Mouse (Mus musculus) MEL (cell line): Measurements from ENCODE around the gene Pum1. TPM values are rescaled to one million over a fixed set of nuclear protein-coding genes. Genes with fewer than 3 reads are reported as not detected.

Experiments
- DNase-seq: peaks from one replicate; pipeline ENCODE4 v3.0.0; 2011; ENCODE audit warnings: low read depth, low spot score
- H3K27ac ChIP-seq: 2 replicates; pipeline ENCODE4 v1.5.1; 2012; ENCODE audit warnings: low read depth, mild to moderate bottlenecking, control low read depth, low read length, moderate library complexity; ENCODE audit not compliant: control insufficient read depth
- H3K27me3 ChIP-seq, 2 experiments: fragments of 150-350 bp in 1 of 2; sonication (generic) in 1 of 2; 2 replicates each; pipeline ENCODE4 v1.6.1; 2012; ENCODE audit warnings: low read length in 2 of 2, mild to moderate bottlenecking in 2 of 2, improper control_type of control experiment in 1 of 2, moderate library complexity in 1 of 2; ENCODE audit not compliant: insufficient read depth in 2 of 2, control insufficient read depth in 1 of 2
- H3K36me3 ChIP-seq, 2 experiments: 2 replicates each; pipeline ENCODE4 v1.6.1; 2012 to 2014; ENCODE audit warnings: low read length in 2 of 2, improper control_type of control experiment in 1 of 2, inconsistent platforms in 1 of 2, mild to moderate bottlenecking in 1 of 2; ENCODE audit not compliant: insufficient read depth in 2 of 2, control insufficient read depth in 1 of 2
- H3K4me1 ChIP-seq, 2 experiments: fragments of 150-350 bp in 1 of 2; sonication (generic) in 1 of 2; 2 replicates each; pipeline ENCODE4 v1.6.1; 2012; ENCODE audit warnings: low read length in 2 of 2, improper control_type of control experiment in 1 of 2, mild to moderate bottlenecking in 1 of 2; ENCODE audit not compliant: insufficient read depth in 2 of 2, control insufficient read depth in 1 of 2
- H3K4me3 ChIP-seq, 2 experiments: fragments of 150-350 bp in 1 of 2; sonication (generic) in 1 of 2; 2 replicates each; pipeline ENCODE4 v1.5.1; 2012; ENCODE audit warnings: low read depth in 2 of 2, low read length in 2 of 2, mild to moderate bottlenecking in 2 of 2, moderate library complexity in 2 of 2, control low read depth in 1 of 2, improper control_type of control experiment in 1 of 2; ENCODE audit not compliant: control insufficient read depth in 1 of 2, insufficient read depth in 1 of 2
- H3K79me2 ChIP-seq: 2 replicates; pipeline ENCODE4 v1.6.1; 2012; ENCODE audit warnings: mild to moderate bottlenecking, low read length, moderate library complexity; ENCODE audit not compliant: control insufficient read depth, poor library complexity, insufficient read depth
- H3K9ac ChIP-seq: 2 replicates; pipeline ENCODE4 v1.6.1; 2012; ENCODE audit warnings: low read depth, mild to moderate bottlenecking, control low read depth, low read length, moderate library complexity; ENCODE audit not compliant: control insufficient read depth, poor library complexity, severe bottlenecking
- H3K9me3 ChIP-seq: fragments of 150-350 bp; sonication (generic); replicated peaks from 2 replicates; pipeline ENCODE4 v1.6.1; 2012; ENCODE audit warnings: mild to moderate bottlenecking, low read length, improper control_type of control experiment, moderate library complexity; ENCODE audit not compliant: insufficient read depth
- CHD2 ChIP-seq: IDR thresholded peaks from 2 replicates; pipeline ENCODE4 v1.6.1; 2011; ENCODE audit warnings: low read length, improper control_type of control experiment
- CTCF ChIP-seq, 3 experiments: IDR thresholded peaks in 2 of 3; conservative IDR thresholded peaks in 1 of 3; 2 replicates each; pipeline ENCODE4 v1.5.1; 2011 to 2012; ENCODE audit warnings: low read length in 3 of 3, low read depth in 2 of 3, mild to moderate bottlenecking in 2 of 3, improper control_type of control experiment in 1 of 3, inconsistent platforms in 1 of 3, mixed read lengths in 1 of 3, moderate library complexity in 1 of 3; ENCODE audit not compliant: control insufficient read depth in 1 of 3, insufficient read depth in 1 of 3, poor library complexity in 1 of 3, severe bottlenecking in 1 of 3
- EP300 ChIP-seq, 2 experiments: IDR thresholded peaks; 2 replicates each; pipeline ENCODE4 v1.6.1; 2011; ENCODE audit warnings: improper control_type of control experiment in 2 of 2, low read length in 2 of 2, low read depth in 1 of 2, mild to moderate bottlenecking in 1 of 2
- ETS1 ChIP-seq: IDR thresholded peaks from 2 replicates; pipeline ENCODE4 v1.6.1; 2012; ENCODE audit warnings: low read depth, mild to moderate bottlenecking, inconsistent platforms, low read length, improper control_type of control experiment, moderate library complexity
- GATA1 ChIP-seq: IDR thresholded peaks from 2 replicates; pipeline ENCODE4 v1.6.1; 2011; ENCODE audit warnings: low read depth, low read length, improper control_type of control experiment
- HCFC1 ChIP-seq: IDR thresholded peaks from 2 replicates; pipeline ENCODE4 v1.6.1; 2012; ENCODE audit warnings: low read depth, mild to moderate bottlenecking, inconsistent platforms, low read length, improper control_type of control experiment, moderate library complexity
- JUND ChIP-seq: IDR thresholded peaks from 2 replicates; pipeline ENCODE4 v1.6.1; 2011; ENCODE audit warnings: low read depth, mild to moderate bottlenecking, improper control_type of control experiment, low read length
- KAT2A ChIP-seq: conservative IDR thresholded peaks from 2 replicates; pipeline ENCODE4 v1.6.1; 2012; ENCODE audit warnings: low read depth, low read length, improper control_type of control experiment, inconsistent platforms
- MAX ChIP-seq: IDR thresholded peaks from 2 replicates; pipeline ENCODE4 v1.6.1; 2011; ENCODE audit warnings: low read length, improper control_type of control experiment
- MAZ ChIP-seq: IDR thresholded peaks from 2 replicates; pipeline ENCODE4 v1.6.1; 2012; ENCODE audit warnings: low read depth, mild to moderate bottlenecking, inconsistent platforms, low read length, improper control_type of control experiment
- MEF2A ChIP-seq: IDR thresholded peaks from 2 replicates; pipeline ENCODE4 v1.6.1; 2014; ENCODE audit warnings: low read depth, mild to moderate bottlenecking, inconsistent platforms, low read length, improper control_type of control experiment; ENCODE audit not compliant: poor library complexity, insufficient replicate concordance, severe bottlenecking; ENCODE audit errors: extremely low read depth
- MXI1 ChIP-seq: IDR thresholded peaks from 2 replicates; pipeline ENCODE4 v1.6.1; 2011; ENCODE audit warnings: mild to moderate bottlenecking, low read depth, low read length, improper control_type of control experiment
- MYC ChIP-seq: IDR thresholded peaks from 2 replicates; pipeline ENCODE4 v1.6.1; 2011; ENCODE audit warnings: low read depth, mild to moderate bottlenecking, low read length, improper control_type of control experiment, moderate library complexity
- NELFE ChIP-seq: IDR thresholded peaks from 2 replicates; pipeline ENCODE4 v1.6.1; 2011; ENCODE audit warnings: low read depth, low read length, improper control_type of control experiment
- POLR2A ChIP-seq, 2 experiments: IDR thresholded peaks; 2 replicates each; pipeline ENCODE4 v1.6.1; 2011 to 2012; ENCODE audit warnings: low read length in 2 of 2, mild to moderate bottlenecking in 2 of 2, control low read depth in 1 of 2, improper control_type of control experiment in 1 of 2, low read depth in 1 of 2, moderate library complexity in 1 of 2; ENCODE audit not compliant: control insufficient read depth in 1 of 2, insufficient read depth in 1 of 2, poor library complexity in 1 of 2
- POLR2AphosphoS2 ChIP-seq: IDR thresholded peaks from 2 replicates; pipeline ENCODE4 v1.6.1; 2011; ENCODE audit warnings: low read length, improper control_type of control experiment
- POLR2AphosphoS5 ChIP-seq: IDR thresholded peaks from 2 replicates; pipeline ENCODE4 v1.6.1; 2012; ENCODE audit warnings: low read depth, borderline replicate concordance, mild to moderate bottlenecking, inconsistent platforms, low read length, moderate library complexity, mixed read lengths
- RAD21 ChIP-seq: IDR thresholded peaks from 2 replicates; pipeline ENCODE4 v1.6.1; 2011; ENCODE audit warnings: mild to moderate bottlenecking, low read depth, low read length, improper control_type of control experiment
- RCOR1 ChIP-seq: IDR thresholded peaks from 2 replicates; pipeline ENCODE4 v1.6.1; 2012; ENCODE audit warnings: low read depth, mild to moderate bottlenecking, inconsistent platforms, low read length, improper control_type of control experiment
- UBTF ChIP-seq: IDR thresholded peaks from 2 replicates; pipeline ENCODE4 v1.6.1; 2012; ENCODE audit warnings: low read depth, mild to moderate bottlenecking, inconsistent platforms, low read length, improper control_type of control experiment, moderate library complexity, borderline replicate concordance; ENCODE audit not compliant: insufficient read depth
- USF1 ChIP-seq: IDR thresholded peaks from 2 replicates; pipeline ENCODE4 v1.6.1; 2014; ENCODE audit warnings: low read depth, mild to moderate bottlenecking, inconsistent platforms, low read length, improper control_type of control experiment, moderate library complexity
- USF2 ChIP-seq, 2 experiments: IDR thresholded peaks; 2 replicates each; pipeline ENCODE4 v1.6.1; 2011 to 2012; ENCODE audit warnings: improper control_type of control experiment in 2 of 2, low read length in 2 of 2, borderline replicate concordance in 1 of 2, inconsistent platforms in 1 of 2, low read depth in 1 of 2, mild to moderate bottlenecking in 1 of 2; ENCODE audit not compliant: insufficient read depth in 1 of 2
- ZC3H11A ChIP-seq: IDR thresholded peaks from 2 replicates; pipeline ENCODE4 v1.6.1; 2012; ENCODE audit warnings: low read depth, mild to moderate bottlenecking, inconsistent platforms, low read length, improper control_type of control experiment
- ZKSCAN1 ChIP-seq: IDR thresholded peaks from 2 replicates; pipeline ENCODE4 v1.6.1; 2012; ENCODE audit warnings: low read depth, mild to moderate bottlenecking, inconsistent platforms, low read length, improper control_type of control experiment, moderate library complexity
- ZNF384 ChIP-seq: IDR thresholded peaks from 2 replicates; pipeline ENCODE4 v1.6.1; 2012; ENCODE audit warnings: low read depth, mild to moderate bottlenecking, inconsistent platforms, low read length, improper control_type of control experiment
- polyA plus RNA-seq, 2 experiments: library from polyadenylated mRNA; stranded (reverse) in 1 of 2; unstranded in 1 of 2; fragments of >175 nt in 1 of 2; fragments of >200 nt in 1 of 2; gene quantifications; 2 replicates each; pipeline versions ENCODE4 v1.2.1 to v1.2.4; 2012; ENCODE audit warnings: low replicate concordance in 2 of 2, low read depth in 1 of 2; ENCODE audit not compliant: insufficient read length in 2 of 2, insufficient read depth in 1 of 2, missing spikeins in 1 of 2
- total RNA-seq: library from RNA; depleted of rRNA; stranded (reverse); fragments of 300-350 nt; gene quantifications from 2 replicates; pipeline ENCODE4 v1.2.3, GENCODE M21; 2012

The Pum1 gene
- total and polyA plus RNA-seq, 3 experiments, result 31.9 to 46.2 (median 36.1) TPM

GRCm38 (mm10) chr4:130779037-130779436 is 115.9 kb downstream of the Pum1 start:
- TF ChIP-seq MEF2A, result no peak
- no peak for TF ChIP-seq RCOR1
- TF ChIP-seq MAZ, result no peak
- no peak for TF ChIP-seq MYC
- no peak for TF ChIP-seq USF1
- TF ChIP-seq GATA1, result no peak
- no peak for TF ChIP-seq MAX
- TF ChIP-seq ZNF384, result no peak
- TF ChIP-seq USF2 (IDR thresholded peaks at IDR 0.05; ENCODE audit: borderline replicate concordance in 1 of 2, insufficient read depth in 1 of 2, low read depth in 1 of 2, low read length in 2 of 2), result no peak
- TF ChIP-seq ZC3H11A, result no peak
- TF ChIP-seq POLR2AphosphoS5, result no peak
- no peak for TF ChIP-seq CTCF (IDR thresholded peaks at IDR 0.05 in 2 of 3, conservative IDR thresholded peaks at IDR 0.05 in 1 of 3; ENCODE audit: control insufficient read depth in 1 of 3, insufficient read depth in 1 of 3, low read depth in 2 of 3, low read length in 3 of 3, poor library complexity in 1 of 3, severe bottlenecking in 1 of 3)
- Histone ChIP-seq H3K79me2 (no peaks in the 10 kb centered on the region), H3K9me3 (no peaks in the 10 kb centered on the region), H3K36me3 (peaks cover 5 to 31% of the 10 kb centered on the region in 2 experiments; a peak in 3 of 4 replicates), H3K4me3 (no peak overlapping the region), H3K9ac (no peak overlapping the region), H3K4me1 (peaks cover 0 to 4% of the 10 kb centered on the region in 2 experiments; a peak in 2 of 4 replicates), H3K27ac (no peak overlapping the region), H3K27me3 (no peaks in the 10 kb centered on the region)
- no peak for DNase-seq

DNA sequence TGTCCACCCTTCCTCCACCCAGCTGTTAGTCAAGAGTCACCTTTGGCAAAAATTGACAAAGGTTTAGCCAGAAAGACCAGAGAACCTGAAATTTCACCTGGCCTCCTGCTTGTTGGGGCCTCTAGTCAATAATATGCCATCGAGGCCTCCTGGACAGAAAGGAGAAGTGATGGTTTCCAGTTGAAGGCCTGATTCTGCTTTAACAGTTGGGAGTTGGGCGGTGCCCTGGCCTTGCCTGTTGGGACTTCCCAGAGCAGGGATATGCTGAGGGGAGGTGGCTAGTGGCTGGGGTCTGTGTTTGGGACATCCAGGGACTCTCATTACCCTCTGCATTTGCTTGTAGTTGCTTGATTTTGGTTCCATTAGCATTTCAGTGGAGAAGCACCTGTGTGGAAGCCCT is 119.4 kb downstream of the Pum1 start:
- Histone ChIP-seq H3K9ac (no peak overlapping the region), H3K36me3 (peaks cover 5 to 14% of the 10 kb centered on the region in 2 experiments; a peak in 3 of 4 replicates), H3K27ac (no peak overlapping the region), H3K27me3 (no peaks in the 10 kb centered on the region), H3K9me3 (no peaks in the 10 kb centered on the region)
- TF ChIP-seq RCOR1 (no peak), POLR2A (IDR thresholded peaks at IDR 0.05; ENCODE audit: control insufficient read depth in 1 of 2, insufficient read depth in 1 of 2, low read depth in 1 of 2, low read length in 2 of 2, poor library complexity in 1 of 2) (0 out of 4 replicates have a peak, but pooled peaks of 1 of the 2 experiments have one; percentile 22), ZNF384 (no peak)
- TF ChIP-seq, all 39 proteins: peak for 1
- no peak overlapping the region for H3K4me3 ChIP-seq
- H3K79me2 ChIP-seq, result no peaks in the 10 kb centered on the region
- peak; percentile 59 for DNase-seq
- H3K4me1 ChIP-seq, result peaks cover 0 to 4% of the 10 kb centered on the region in 2 experiments; a peak in 2 of 4 replicates

DNA sequence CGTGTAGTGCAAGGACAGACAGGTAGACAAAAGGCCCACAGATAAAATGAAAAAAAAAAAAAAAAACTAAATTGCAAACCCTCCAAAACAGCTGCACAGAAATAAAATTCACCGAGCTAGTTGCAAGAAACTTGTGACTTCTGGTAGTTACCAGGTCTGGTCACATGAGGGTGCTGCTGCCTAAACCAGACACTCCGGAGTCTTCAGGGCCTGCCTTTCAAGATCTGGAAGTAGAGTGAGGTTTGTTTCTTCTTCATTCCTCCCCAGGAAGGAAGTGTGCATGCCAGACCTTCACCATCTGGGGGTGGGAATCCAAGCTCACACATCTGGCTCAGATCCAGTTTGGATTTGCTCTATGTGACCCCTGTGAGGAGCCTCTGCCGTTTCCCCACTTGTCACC is 121.6 kb downstream of the Pum1 start:
- peak; percentile 74 for DNase-seq
- Histone ChIP-seq H3K9ac (no peak overlapping the region), H3K9me3 (no peaks in the 10 kb centered on the region), H3K27ac (no peak overlapping the region), H3K79me2 (no peaks in the 10 kb centered on the region), H3K4me3 (no peak overlapping the region), H3K27me3 (no peaks in the 10 kb centered on the region), H3K4me1 (peaks cover 0 to 4% of the 10 kb centered on the region in 2 experiments; a peak in 2 of 4 replicates), H3K36me3 (peaks cover 5 to 7% of the 10 kb centered on the region in 2 experiments; a peak in 3 of 4 replicates)
- TF ChIP-seq ETS1 (no peak), ZC3H11A (peak; percentile 57; the same call in 1 of the 2 replicates), RAD21 (peak; percentile 81), NELFE (no peak), ZKSCAN1 (no peak), MXI1 (no peak), ZNF384 (no peak; the same call in 1 of the 2 replicates), GATA1 (no peak), HCFC1 (no peak), JUND (no peak), POLR2AphosphoS2 (no peak), CHD2 (no peak), POLR2AphosphoS5 (no peak), UBTF (no peak), KAT2A (no peak), EP300 (IDR thresholded peaks at IDR 0.05; ENCODE audit: low read depth in 1 of 2, low read length in 2 of 2) (no peak)
